Mouse (Mus musculus): ENCODE measurements around the gene Pnkp. TPM values are rescaled to one million over a fixed set of nuclear protein-coding genes. Genes with fewer than 3 reads are reported as not detected.
A peak's percentile ranks its signal among the peaks of the same experiment; 100 is the strongest.

Gene Pnkp
- polyA plus RNA-seq, 1 experiment = 36.4 TPM

GRCm38 (mm10) chr7:44850789-44851624 is 5.9 kb upstream of the Pnkp start:
- no peak for TF ChIP-seq FLI1 (IDR thresholded peaks at IDR 0.05; ENCODE audit: low read length)
- TF ChIP-seq GATA1 (IDR thresholded peaks at IDR 0.05; ENCODE audit: borderline replicate concordance, low read length) = no peak
- H3K36me3 ChIP-seq (replicated peaks; ENCODE audit: low read length) = peaks cover 44% of the 10 kb centered on the region
- no peaks in the 10 kb centered on the region for H3K9me3 ChIP-seq
- H3K27me3 ChIP-seq (replicated peaks) = no peaks in the 10 kb centered on the region
- peaks cover 69% of the 10 kb centered on the region for H3K4me1 ChIP-seq
- peak overlapping the region; percentile 100 for H3K4me3 ChIP-seq (replicated peaks)

GRCm38 (mm10) chr7:44851625-44852234 is 5.2 kb upstream of the Pnkp start:
- Histone ChIP-seq H3K36me3 (replicated peaks; ENCODE audit: low read length) (peaks cover 37% of the 10 kb centered on the region), H3K4me3 (replicated peaks) (peak overlapping the region; percentile 100), H3K27me3 (replicated peaks) (no peaks in the 10 kb centered on the region), H3K4me1 (peaks cover 71% of the 10 kb centered on the region), H3K9me3 (no peaks in the 10 kb centered on the region)
- no peak for TF ChIP-seq GATA1 (IDR thresholded peaks at IDR 0.05; ENCODE audit: borderline replicate concordance, low read length)
- TF ChIP-seq FLI1 (IDR thresholded peaks at IDR 0.05; ENCODE audit: low read length) = no peak

- peaks cover 69% of the 10 kb centered on the region for H3K4me1 ChIP-seq
- TF ChIP-seq FLI1 (IDR thresholded peaks at IDR 0.05; ENCODE audit: low read length) (no peak), GATA1 (IDR thresholded peaks at IDR 0.05; ENCODE audit: borderline replicate concordance, low read length) (no peak)
- peaks cover 31% of the 10 kb centered on the region for H3K36me3 ChIP-seq (replicated peaks; ENCODE audit: low read length)
- no peaks in the 10 kb centered on the region for H3K9me3 ChIP-seq
- H3K27me3 ChIP-seq (replicated peaks) = no peaks in the 10 kb centered on the region
- peak overlapping the region; percentile 98 for H3K4me3 ChIP-seq (replicated peaks)
Observed at GRCm38 (mm10) chr7:44852259-44853027, 4.5 kb upstream of the Pnkp start.

GRCm38 (mm10) chr7:44853065-44853464 is 3.9 kb upstream of the Pnkp start:
- no peaks in the 10 kb centered on the region for H3K27me3 ChIP-seq (replicated peaks)
- no peaks in the 10 kb centered on the region for H3K9me3 ChIP-seq
- TF ChIP-seq FLI1 (IDR thresholded peaks at IDR 0.05; ENCODE audit: low read length) = no peak
- TF ChIP-seq GATA1 (IDR thresholded peaks at IDR 0.05; ENCODE audit: borderline replicate concordance, low read length) = no peak
- H3K36me3 ChIP-seq (replicated peaks; ENCODE audit: low read length) = peaks cover 29% of the 10 kb centered on the region
- H3K4me3 ChIP-seq (replicated peaks) = peak overlapping the region; percentile 98
- H3K4me1 ChIP-seq = peaks cover 69% of the 10 kb centered on the region

- H3K4me1 ChIP-seq = peaks cover 74% of the 10 kb centered on the region
- peaks cover 33% of the 10 kb centered on the region for H3K36me3 ChIP-seq (replicated peaks; ENCODE audit: low read length)
- no peaks in the 10 kb centered on the region for H3K9me3 ChIP-seq
- no peaks in the 10 kb centered on the region for H3K27me3 ChIP-seq (replicated peaks)
- TF ChIP-seq GATA1 (IDR thresholded peaks at IDR 0.05; ENCODE audit: borderline replicate concordance, low read length) = no peak
- no peak for TF ChIP-seq FLI1 (IDR thresholded peaks at IDR 0.05; ENCODE audit: low read length)
- peak overlapping the region; percentile 98 for H3K4me3 ChIP-seq (replicated peaks)
Observed at GRCm38 (mm10) chr7:44853596-44854355, 3.2 kb upstream of the Pnkp start.

- no peaks in the 10 kb centered on the region for H3K27me3 ChIP-seq (replicated peaks)
- H3K36me3 ChIP-seq (replicated peaks; ENCODE audit: low read length) = peaks cover 35% of the 10 kb centered on the region
- H3K4me1 ChIP-seq = peaks cover 80% of the 10 kb centered on the region
- H3K9me3 ChIP-seq = no peaks in the 10 kb centered on the region
- H3K4me3 ChIP-seq (replicated peaks) = peak overlapping the region; percentile 98
- no peak for TF ChIP-seq FLI1 (IDR thresholded peaks at IDR 0.05; ENCODE audit: low read length)
- TF ChIP-seq GATA1 (IDR thresholded peaks at IDR 0.05; ENCODE audit: borderline replicate concordance, low read length) = no peak
Observed at GRCm38 (mm10) chr7:44854356-44855031, 2.4 kb upstream of the Pnkp start.

GRCm38 (mm10) chr7:44855036-44855435 is 1.9 kb upstream of the Pnkp start:
- peaks cover 41% of the 10 kb centered on the region for H3K36me3 ChIP-seq (replicated peaks; ENCODE audit: low read length)
- H3K4me3 ChIP-seq (replicated peaks) = peak overlapping the region; percentile 98
- no peak for TF ChIP-seq FLI1 (IDR thresholded peaks at IDR 0.05; ENCODE audit: low read length)
- TF ChIP-seq GATA1 (IDR thresholded peaks at IDR 0.05; ENCODE audit: borderline replicate concordance, low read length) = no peak
- no peaks in the 10 kb centered on the region for H3K9me3 ChIP-seq
- H3K4me1 ChIP-seq = peaks cover 86% of the 10 kb centered on the region
- no peaks in the 10 kb centered on the region for H3K27me3 ChIP-seq (replicated peaks)

- H3K27me3 ChIP-seq (replicated peaks) = no peaks in the 10 kb centered on the region
- peaks cover 89% of the 10 kb centered on the region for H3K4me1 ChIP-seq
- H3K36me3 ChIP-seq (replicated peaks; ENCODE audit: low read length) = peaks cover 51% of the 10 kb centered on the region
- no peaks in the 10 kb centered on the region for H3K9me3 ChIP-seq
- TF ChIP-seq GATA1 (IDR thresholded peaks at IDR 0.05; ENCODE audit: borderline replicate concordance, low read length) (no peak), FLI1 (IDR thresholded peaks at IDR 0.05; ENCODE audit: low read length) (no peak)
- H3K4me3 ChIP-seq (replicated peaks) = peak overlapping the region; percentile 97
Observed at GRCm38 (mm10) chr7:44856265-44856916, 548 bp upstream of the Pnkp start.
